Mouse (Mus musculus) limb, embryonic 14.5 days (tissue): ENCODE measurements around the gene Zfp1. TPM values are rescaled to one million over a fixed set of nuclear protein-coding genes. Genes with fewer than 3 reads are reported as not detected.

Experiments
- ATAC-seq: fragments of 200-750 bp; cut with Nextera tagmentation; 2 replicates; pipeline ENCODE4 v1.8.0; 2017; ENCODE audit warnings: low read depth, moderate number of reproducible peaks, moderate TSS enrichment; ENCODE audit not compliant: low FRiP score
- DNase-seq: peaks from one replicate; pipeline ENCODE4 v3.0.0-alpha.2; 2015; ENCODE audit warnings: low spot score
- H3K27ac ChIP-seq: fragments of 300-500 bp; sonication (generic); replicated peaks from 2 replicates; pipeline ENCODE4 v1.5.1; 2014; ENCODE audit warnings: low read depth, mild to moderate bottlenecking, low read length, moderate library complexity, mixed read lengths
- H3K27me3 ChIP-seq: fragments of 300-500 bp; sonication (generic); 2 replicates; pipeline ENCODE4 v1.6.1; 2014; ENCODE audit warnings: low read length, mixed read lengths; ENCODE audit not compliant: control insufficient read depth, insufficient read depth
- H3K36me3 ChIP-seq: fragments of 300-500 bp; sonication (generic); 2 replicates; pipeline ENCODE4 v1.6.1; 2014; ENCODE audit warnings: mild to moderate bottlenecking, low read length, moderate library complexity, mixed read lengths; ENCODE audit not compliant: control insufficient read depth, insufficient read depth
- H3K4me1 ChIP-seq: fragments of 300-500 bp; sonication (generic); 2 replicates; pipeline ENCODE4 v1.6.1; 2014; ENCODE audit warnings: antibody characterized with exemption, low read length, mixed read lengths; ENCODE audit not compliant: control insufficient read depth, insufficient read depth
- H3K4me2 ChIP-seq: fragments of 300-500 bp; sonication (generic); replicated peaks from 2 replicates; pipeline ENCODE4 v1.6.1; 2014; ENCODE audit warnings: low read depth, mild to moderate bottlenecking, low read length, moderate library complexity; ENCODE audit not compliant: severe bottlenecking
- H3K4me3 ChIP-seq: fragments of 300-500 bp; sonication (generic); replicated peaks from 2 replicates; pipeline ENCODE4 v1.5.1; 2014; ENCODE audit warnings: low read length
- H3K9ac ChIP-seq: fragments of 300-500 bp; sonication (generic); 2 replicates; pipeline ENCODE4 v1.6.1; 2014; ENCODE audit warnings: mild to moderate bottlenecking, low read depth, low read length, moderate library complexity; ENCODE audit not compliant: severe bottlenecking
- H3K9me3 ChIP-seq: fragments of 300-500 bp; sonication (generic); 2 replicates; pipeline ENCODE4 v1.6.1; 2016; ENCODE audit warnings: low read length; ENCODE audit not compliant: control insufficient read depth
- POLR2A ChIP-seq: fragments of 200-500 bp; IDR thresholded peaks from 2 replicates; pipeline ENCODE4 v1.8.0; 2012; ENCODE audit warnings: inconsistent platforms, mild to moderate bottlenecking, moderate library complexity, borderline replicate concordance; ENCODE audit not compliant: insufficient read depth, insufficient read length; ENCODE audit errors: extremely low read depth
- WGBS: fragments of 180-500 bp; shearing (Covaris S2); extraction: QIAGEN DNeasy Blood & Tissue Kit; methylation state at CpG from one replicate; pipeline ENCODE4 v1.1.7; 2014; 5-methylcytosine and 5-hydroxymethylcytosine counted together
- polyA plus RNA-seq, 2 experiments: library from polyadenylated mRNA; depleted of rRNA in 1 of 2; stranded (reverse) in 1 of 2; unstranded in 1 of 2; fragments of >200 nt; fragmentation: Nextera tagmentation in 1 of 2; extraction: Ambion mirVana in 1 of 2; gene quantifications; 2 replicates each; pipeline versions ENCODE4 v1.2.1 to v1.2.3; 2012 to 2014

Gene Zfp1
- polyA plus RNA-seq, 2 experiments = 20.7 to 20.8 TPM

- H3K27ac ChIP-seq = no peak overlapping the region
- no peak overlapping the region for H3K4me3 ChIP-seq
- no peaks in the 10 kb centered on the region for H3K4me1 ChIP-seq
- 62% methylated on average over 7 of the region's 7 CpGs for WGBS
- H3K4me2 ChIP-seq = no peak overlapping the region
- TF ChIP-seq POLR2A = no peak
- no peak overlapping the region for H3K9ac ChIP-seq
- H3K36me3 ChIP-seq = no peaks in the 10 kb centered on the region
- no peaks in the 10 kb centered on the region for H3K27me3 ChIP-seq
- no peak for DNase-seq
- H3K9me3 ChIP-seq = no peaks in the 10 kb centered on the region
- no peak for ATAC-seq
These were observed 52.2 kb downstream of the Zfp1 start for GRCm38 (mm10) chr8:111695441-111695840.

- 80% methylated on average over 10 of the region's 10 CpGs for WGBS
These were observed 54.5 kb downstream of the Zfp1 start for GRCm38 (mm10) chr8:111697655-111698054.

GRCm38 (mm10) chr8:111699035-111699434, 55.8 kb downstream of the Zfp1 start:
- TF ChIP-seq POLR2A = no peak
- 0% methylated on average over 1 of the region's 1 CpGs for WGBS
- ATAC-seq = no peak

More at GRCm38 (mm10) chr8:111697655-111698054, 54.5 kb downstream of the Zfp1 start:
- H3K9ac ChIP-seq = no peak overlapping the region
- H3K36me3 ChIP-seq = no peaks in the 10 kb centered on the region
- H3K27ac ChIP-seq = no peak overlapping the region
- no peaks in the 10 kb centered on the region for H3K4me1 ChIP-seq
- DNase-seq = no peak
- no peak for ATAC-seq
- no peak overlapping the region for H3K4me3 ChIP-seq
- no peak for TF ChIP-seq POLR2A
- H3K27me3 ChIP-seq = no peaks in the 10 kb centered on the region
- H3K9me3 ChIP-seq = no peaks in the 10 kb centered on the region
- no peak overlapping the region for H3K4me2 ChIP-seq

GRCm38 (mm10) chr8:111700201-111700600, 57.0 kb downstream of the Zfp1 start:
- H3K27ac ChIP-seq = no peak overlapping the region
- H3K4me3 ChIP-seq = no peak overlapping the region
- no peak for TF ChIP-seq POLR2A
- H3K4me1 ChIP-seq = no peaks in the 10 kb centered on the region
- no peak overlapping the region for H3K9ac ChIP-seq
- ATAC-seq (no peak), DNase-seq (no peak)
- no peaks in the 10 kb centered on the region for H3K27me3 ChIP-seq
- WGBS = 84% methylated on average over 3 of the region's 3 CpGs
- no peaks in the 10 kb centered on the region for H3K9me3 ChIP-seq
- no peaks in the 10 kb centered on the region for H3K36me3 ChIP-seq
- H3K4me2 ChIP-seq = no peak overlapping the region

More at GRCm38 (mm10) chr8:111699035-111699434, 55.8 kb downstream of the Zfp1 start:
- no peak for DNase-seq
- H3K4me3 ChIP-seq = no peak overlapping the region
- no peak overlapping the region for H3K4me2 ChIP-seq
- H3K36me3 ChIP-seq = no peaks in the 10 kb centered on the region
- H3K9ac ChIP-seq = no peak overlapping the region
- no peak overlapping the region for H3K27ac ChIP-seq
- H3K9me3 ChIP-seq = no peaks in the 10 kb centered on the region
- H3K27me3 ChIP-seq = no peaks in the 10 kb centered on the region
- no peaks in the 10 kb centered on the region for H3K4me1 ChIP-seq

GRCm38 (mm10) chr8:111700740-111701139, 57.5 kb downstream of the Zfp1 start:
- Histone ChIP-seq H3K4me3 (no peak overlapping the region), H3K9ac (no peak overlapping the region), H3K36me3 (no peaks in the 10 kb centered on the region), H3K4me2 (no peak overlapping the region), H3K4me1 (no peaks in the 10 kb centered on the region), H3K9me3 (no peaks in the 10 kb centered on the region), H3K27ac (no peak overlapping the region), H3K27me3 (no peaks in the 10 kb centered on the region)
- ATAC-seq = no peak
- DNase-seq = no peak
- 86% methylated on average over 5 of the region's 5 CpGs for WGBS
- TF ChIP-seq POLR2A = no peak

GRCm38 (mm10) chr8:111701380-111701779, 58.2 kb downstream of the Zfp1 start:
- H3K27me3 ChIP-seq = no peaks in the 10 kb centered on the region
- DNase-seq (no peak), ATAC-seq (no peak)
- H3K4me1 ChIP-seq = no peaks in the 10 kb centered on the region
- H3K27ac ChIP-seq = no peak overlapping the region
- no peak overlapping the region for H3K4me3 ChIP-seq
- 78% methylated on average over 9 of the region's 9 CpGs for WGBS
- no peak overlapping the region for H3K4me2 ChIP-seq
- no peaks in the 10 kb centered on the region for H3K9me3 ChIP-seq
- no peak for TF ChIP-seq POLR2A
- no peak overlapping the region for H3K9ac ChIP-seq
- no peaks in the 10 kb centered on the region for H3K36me3 ChIP-seq
